Mouse (Mus musculus) liver, postnatal 0 days (tissue): ENCODE data around the gene Adam10.

ENCODE experiments used
- CTCF ChIP-seq: sonication (generic); IDR thresholded peaks from 2 replicates; pipeline ENCODE4 v1.5.1; 2016; ENCODE audit warnings: antibody characterized with exemption, low read depth
- EP300 ChIP-seq: IDR thresholded peaks from 2 replicates; pipeline ENCODE4 v1.6.1; 2016; ENCODE audit warnings: antibody characterized with exemption, low read depth, mild to moderate bottlenecking

DNA sequence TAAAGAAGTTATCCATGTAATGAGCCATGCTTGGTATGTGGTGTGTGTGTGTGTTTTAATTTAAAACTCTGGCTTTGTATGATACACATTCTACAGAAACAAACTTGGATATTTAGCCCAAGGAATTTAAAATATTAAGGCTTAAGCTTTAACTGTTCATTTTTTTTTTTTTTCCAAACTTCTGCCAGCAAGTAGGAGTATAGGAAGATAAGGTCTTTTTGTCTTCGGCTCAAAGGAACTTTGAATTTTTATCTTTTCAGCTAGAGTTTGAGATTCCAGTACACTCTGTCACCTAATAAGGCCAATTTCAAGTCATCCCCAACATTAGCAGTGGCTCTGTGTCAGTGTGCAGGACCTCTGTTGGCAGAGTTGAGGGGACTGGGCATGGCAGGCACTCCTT is 3.4 kb downstream of the Adam10 start:
- no peak for TF ChIP-seq CTCF
- no peak for TF ChIP-seq EP300
